Mouse (Mus musculus) embryo, embryonic 9.5 days (tissue): Measurements from ENCODE around the gene Ntm.

Source experiments
- DNase-seq: peaks from one replicate; pipeline ENCODE4 v3.0.0-alpha.2; 2017; ENCODE audit errors: extremely low spot score

Gene Ntm

DNA sequence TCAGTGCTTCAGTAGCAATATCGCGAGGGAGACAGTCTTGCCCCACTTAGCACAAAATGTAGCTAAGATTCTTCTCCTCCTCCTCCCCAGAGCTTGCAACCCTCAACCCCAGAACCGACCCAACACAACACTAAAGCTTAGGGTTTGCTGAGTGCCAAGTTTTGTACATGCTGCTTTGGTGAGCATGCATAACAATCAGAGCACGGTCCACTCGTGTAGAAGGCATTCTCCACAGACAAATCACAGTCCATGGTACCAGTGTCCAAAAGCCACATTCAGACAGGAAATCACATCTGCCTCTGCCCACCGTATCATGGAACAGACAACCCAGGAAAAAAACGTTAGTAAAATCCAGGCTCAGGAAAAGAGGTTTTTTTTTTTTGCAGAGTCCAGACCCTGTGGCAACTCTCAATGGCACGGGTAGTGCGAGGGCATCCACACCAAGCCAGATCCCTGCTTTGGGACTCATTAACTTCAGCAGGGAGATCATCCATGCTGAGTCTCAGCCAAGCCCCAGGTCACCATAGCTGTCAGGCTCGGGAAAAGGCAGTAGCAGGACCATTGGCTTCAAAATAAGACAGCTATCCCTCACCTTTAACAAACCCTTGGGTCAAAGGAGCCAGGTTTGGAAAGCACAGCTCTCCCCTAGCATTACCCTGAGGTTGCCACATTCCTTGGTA, 552.1 kb downstream of the Ntm start:
- no peak for DNase-seq

- DNase-seq: no peak
Measured at GRCm38 (mm10) chr9:29410284-29410683, 552.7 kb downstream of the Ntm start.

DNA sequence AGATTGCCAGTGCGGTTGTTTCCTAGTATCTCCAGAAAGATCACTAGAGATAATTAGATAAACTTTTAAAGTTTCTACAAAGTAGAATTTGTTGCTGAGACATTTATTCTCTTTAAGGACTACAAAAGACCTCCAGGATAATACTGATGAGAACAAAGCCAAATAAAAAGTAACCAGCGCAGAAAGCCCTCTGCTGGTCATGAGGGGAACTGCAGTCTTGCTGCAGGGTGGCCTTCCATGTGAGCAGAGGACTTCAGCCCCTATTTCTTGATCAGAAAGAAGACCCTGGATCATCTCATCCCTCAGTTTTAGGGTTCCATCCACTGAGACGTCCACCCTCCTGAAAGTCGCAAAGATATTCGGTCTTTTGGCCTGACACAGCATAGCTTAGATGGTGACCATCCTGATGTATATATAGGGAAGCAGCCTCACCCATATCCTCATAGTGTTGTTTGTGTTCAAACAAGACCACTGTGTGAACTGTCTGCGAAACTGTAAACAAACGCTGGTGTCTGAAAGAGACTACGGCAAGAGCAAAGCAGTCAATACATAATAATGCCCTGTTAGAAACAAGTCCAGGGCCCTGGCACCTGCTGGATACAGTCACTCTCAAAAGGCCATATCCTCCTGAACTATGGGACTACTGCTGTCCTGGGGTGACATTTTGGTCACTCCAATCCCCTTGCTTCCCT, 553.6 kb downstream of the Ntm start:
- DNase-seq: peak; percentile 41

- DNase-seq: peak; percentile 29
Measured at GRCm38 (mm10) chr9:29407954-29408353, 555.0 kb downstream of the Ntm start.

GRCm38 (mm10) chr9:29406973-29407372, 556.0 kb downstream of the Ntm start:
- no peak for DNase-seq

DNA sequence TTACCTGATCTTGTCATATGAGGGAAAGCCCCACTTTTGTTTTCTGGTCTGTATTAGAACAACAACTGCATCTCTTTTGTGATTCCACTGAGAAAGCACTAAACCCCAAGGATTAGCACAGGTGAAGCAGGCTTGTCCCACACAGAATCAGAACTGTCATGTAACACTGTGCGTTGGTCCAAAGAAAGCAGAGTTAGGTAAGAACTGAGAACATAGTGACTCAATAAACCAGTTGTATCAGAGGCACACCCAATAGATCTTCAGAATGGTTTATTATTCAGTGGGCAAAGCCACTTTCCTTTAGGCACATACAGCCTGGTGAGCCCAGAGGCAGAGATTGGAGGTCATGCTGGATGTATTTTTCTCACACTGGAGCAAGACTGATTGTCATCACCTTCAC, 556.9 kb downstream of the Ntm start:
- DNase-seq: no peak

GRCm38 (mm10) chr9:29400151-29400550, 562.8 kb downstream of the Ntm start:
- DNase-seq: no peak

DNA sequence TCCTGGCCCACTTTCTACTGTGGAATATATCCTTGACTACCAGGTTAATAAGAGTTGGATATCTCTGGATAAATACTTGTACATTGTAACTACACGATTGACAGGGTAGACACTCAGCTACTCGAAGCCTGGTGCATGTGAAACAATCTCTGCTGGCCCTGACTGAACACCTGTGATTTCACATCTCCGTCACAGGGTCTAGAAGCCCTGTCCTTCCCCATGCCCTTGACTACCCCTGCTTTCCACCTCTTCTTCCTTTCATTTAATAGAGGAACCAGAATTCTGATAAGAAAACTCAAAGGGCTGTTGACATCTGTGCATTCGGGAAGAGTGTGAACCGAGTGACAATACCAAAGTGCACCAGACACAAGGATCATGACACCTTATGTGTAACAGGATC, 566.8 kb downstream of the Ntm start:
- DNase-seq: no peak

GRCm38 (mm10) chr9:29393136-29393535, 569.8 kb downstream of the Ntm start:
- DNase-seq: no peak

- no peak for DNase-seq
Measured at GRCm38 (mm10) chr9:29390796-29391517, 572.0 kb downstream of the Ntm start.

- DNase-seq: no peak
Measured at GRCm38 (mm10) chr9:29389224-29389623, 573.7 kb downstream of the Ntm start.

- no peak for DNase-seq
Measured at GRCm38 (mm10) chr9:29387136-29387535, 575.8 kb downstream of the Ntm start.

DNA sequence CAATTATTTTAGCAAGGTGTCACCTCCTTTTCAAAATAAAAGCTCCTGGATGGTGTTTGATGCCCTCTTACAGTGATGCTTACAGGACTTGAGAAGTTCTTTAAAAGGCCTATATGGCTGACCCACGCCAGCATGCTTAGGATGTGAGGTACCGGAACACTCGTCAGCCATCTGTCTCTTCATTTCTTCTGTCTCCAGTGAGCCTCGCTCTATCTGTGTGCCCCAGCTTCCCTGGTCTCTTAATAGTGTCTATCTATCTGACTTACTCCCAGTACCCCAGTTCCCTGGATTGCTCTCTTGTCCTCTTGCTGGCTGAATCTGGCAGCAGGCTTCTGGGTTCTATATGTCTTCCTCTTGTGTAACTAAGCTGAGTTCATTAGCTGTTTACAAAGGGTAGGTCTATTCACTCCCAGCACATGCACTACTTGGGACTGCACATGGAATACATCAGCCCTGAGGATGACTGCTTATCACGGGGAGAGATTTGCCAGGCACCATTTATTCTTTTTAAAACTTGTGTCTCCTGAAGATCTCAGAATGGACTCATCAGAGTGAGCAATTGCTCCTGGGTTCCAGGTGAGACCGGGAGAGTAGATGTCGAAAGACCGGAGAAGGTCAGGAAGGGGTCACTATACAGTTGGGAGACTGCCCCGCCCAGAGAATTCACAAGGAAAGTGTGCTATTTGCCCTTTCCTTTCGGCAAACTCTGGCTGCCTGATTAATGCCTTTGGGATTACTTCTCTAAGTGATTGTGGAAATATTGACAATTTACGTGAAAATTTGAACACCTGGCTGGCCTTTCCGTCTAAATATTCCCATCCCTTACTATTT, 585.6 kb downstream of the Ntm start:
- no peak for DNase-seq

DNA sequence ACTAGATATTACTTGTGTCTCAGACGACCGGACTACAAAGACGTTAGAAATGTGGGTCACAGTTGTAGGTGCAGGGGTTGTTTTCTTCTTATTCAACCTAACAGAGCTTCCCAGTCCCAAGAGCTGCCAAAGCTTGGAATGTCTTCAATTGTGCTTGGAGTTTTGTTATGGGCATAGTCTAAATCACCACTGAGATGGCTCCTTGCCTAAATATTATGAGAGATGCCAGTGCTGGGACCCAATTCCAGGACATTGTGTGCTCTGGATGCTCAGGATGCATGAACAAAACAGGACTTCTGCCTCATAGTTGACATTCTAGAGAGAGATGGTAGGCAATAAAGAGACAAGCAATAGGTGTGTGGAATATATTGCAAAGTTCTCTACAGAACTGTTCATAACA, 591.6 kb downstream of the Ntm start:
- DNase-seq: no peak

DNA sequence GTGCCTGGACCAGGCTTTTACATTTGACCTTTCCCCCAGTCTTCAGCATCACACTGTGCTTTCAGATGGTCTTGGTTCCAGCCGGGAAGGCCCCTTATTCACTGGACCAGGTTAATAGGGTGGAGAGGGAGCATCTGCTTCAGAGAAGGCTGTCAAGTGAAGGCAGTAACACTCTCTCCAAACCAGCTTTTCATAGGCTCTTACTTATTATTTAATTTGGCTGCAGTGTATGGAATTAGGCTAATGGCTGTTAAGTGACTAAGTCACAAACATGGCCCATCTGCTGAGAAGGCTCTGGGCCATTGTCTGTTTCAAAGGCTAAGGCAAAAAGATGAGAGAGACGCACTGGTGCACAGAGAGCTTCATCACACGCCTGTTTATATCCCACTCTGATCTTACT, 593.3 kb downstream of the Ntm start:
- DNase-seq: no peak

DNA sequence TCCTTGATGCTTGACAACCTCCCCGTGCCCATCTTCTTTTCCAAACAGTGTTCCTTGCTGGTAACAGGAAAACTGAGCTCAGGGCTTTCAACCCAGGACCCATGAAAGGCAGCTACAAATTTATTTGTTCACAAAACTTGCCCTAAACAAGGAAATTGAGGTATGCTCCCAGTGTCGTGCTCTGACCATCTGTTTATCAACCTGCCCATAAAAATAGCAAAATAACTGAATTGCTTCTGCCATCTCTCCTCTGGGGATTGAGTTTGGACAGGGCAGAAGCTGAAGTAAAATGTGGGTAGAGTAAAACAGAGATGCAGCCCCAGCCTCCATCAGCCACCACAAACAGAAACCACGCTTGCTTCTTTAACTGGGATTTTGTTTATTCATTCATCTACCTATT, 594.6 kb downstream of the Ntm start:
- no peak for DNase-seq

- no peak for DNase-seq
Measured at GRCm38 (mm10) chr9:29357796-29358195, 605.1 kb downstream of the Ntm start.

GRCm38 (mm10) chr9:29342303-29342702, 620.6 kb downstream of the Ntm start:
- no peak for DNase-seq

- DNase-seq: no peak
Measured at GRCm38 (mm10) chr9:29341292-29341691, 621.6 kb downstream of the Ntm start.

DNA sequence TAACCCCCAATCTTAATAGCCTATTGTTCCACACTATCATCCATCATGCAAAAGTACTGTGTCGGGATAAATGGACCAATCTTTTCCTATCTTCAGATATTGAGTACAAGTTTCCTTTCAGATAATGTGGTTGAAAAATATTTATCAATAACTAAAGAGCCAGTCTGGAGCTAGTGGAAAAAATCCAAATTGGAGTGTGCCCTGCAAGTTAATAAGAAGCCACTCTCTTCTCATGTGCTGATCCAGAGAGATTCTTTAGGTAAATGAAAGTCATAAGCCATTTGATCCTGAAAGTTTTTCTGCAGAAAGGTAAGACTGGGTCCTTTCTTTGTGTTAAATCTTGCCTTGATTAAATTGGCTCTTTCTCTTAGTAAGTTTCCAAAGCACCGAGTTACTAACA, 627.3 kb downstream of the Ntm start:
- DNase-seq: no peak

DNA sequence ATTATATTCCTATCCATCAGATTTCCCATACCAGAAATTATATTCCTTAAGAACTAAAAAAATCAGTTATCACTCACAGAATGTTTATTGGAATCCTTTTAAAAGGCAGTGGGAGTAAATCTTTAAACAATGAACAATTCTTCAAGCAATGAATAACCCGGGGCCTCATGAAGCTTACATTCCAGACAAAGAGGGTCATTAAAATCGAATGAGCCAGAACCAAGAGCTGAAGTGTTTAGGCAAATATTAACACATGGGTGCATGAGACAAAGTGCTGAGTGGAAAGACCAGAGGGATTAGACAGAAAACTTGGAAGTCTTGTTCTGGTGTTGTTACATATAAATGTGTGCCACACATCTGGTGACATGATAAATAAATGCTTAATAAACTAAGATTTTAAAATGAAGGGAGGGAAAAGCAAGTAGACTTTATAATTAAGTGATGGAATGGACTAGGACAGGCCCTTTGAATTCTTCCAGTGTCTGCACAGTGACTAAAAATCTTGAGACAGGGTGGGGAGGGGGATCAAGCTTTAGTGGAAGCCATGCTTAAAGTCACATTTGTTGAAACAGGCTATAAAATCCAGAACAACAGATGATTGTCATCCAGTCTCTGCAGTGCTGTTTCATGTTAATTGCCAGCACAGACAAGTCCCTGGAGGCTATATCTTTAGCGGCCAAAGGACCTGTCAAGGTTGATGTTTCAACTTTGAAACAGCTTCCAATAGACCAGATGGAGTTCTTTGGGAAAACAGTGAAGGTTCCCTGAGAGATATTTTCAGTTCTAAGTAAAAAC, 630.4 kb downstream of the Ntm start:
- no peak for DNase-seq
